Mouse (Mus musculus) kidney, adult 2 months (tissue): ENCODE data around the gene Sptbn2.

Experiments used
- CTCF ChIP-seq: fragments of 200-500 bp; conservative IDR thresholded peaks from 2 replicates; pipeline ENCODE4 v1.5.1; 2011; ENCODE audit warnings: low read depth, mild to moderate bottlenecking, control low read depth, low read length, moderate library complexity, mixed read lengths; ENCODE audit not compliant: insufficient read depth, insufficient read length
- POLR2A ChIP-seq: fragments of 200-500 bp; IDR thresholded peaks from one replicate; pipeline ENCODE4 v1.6.1; 2011; ENCODE audit warnings: low read depth, low read length, control low read depth

DNA sequence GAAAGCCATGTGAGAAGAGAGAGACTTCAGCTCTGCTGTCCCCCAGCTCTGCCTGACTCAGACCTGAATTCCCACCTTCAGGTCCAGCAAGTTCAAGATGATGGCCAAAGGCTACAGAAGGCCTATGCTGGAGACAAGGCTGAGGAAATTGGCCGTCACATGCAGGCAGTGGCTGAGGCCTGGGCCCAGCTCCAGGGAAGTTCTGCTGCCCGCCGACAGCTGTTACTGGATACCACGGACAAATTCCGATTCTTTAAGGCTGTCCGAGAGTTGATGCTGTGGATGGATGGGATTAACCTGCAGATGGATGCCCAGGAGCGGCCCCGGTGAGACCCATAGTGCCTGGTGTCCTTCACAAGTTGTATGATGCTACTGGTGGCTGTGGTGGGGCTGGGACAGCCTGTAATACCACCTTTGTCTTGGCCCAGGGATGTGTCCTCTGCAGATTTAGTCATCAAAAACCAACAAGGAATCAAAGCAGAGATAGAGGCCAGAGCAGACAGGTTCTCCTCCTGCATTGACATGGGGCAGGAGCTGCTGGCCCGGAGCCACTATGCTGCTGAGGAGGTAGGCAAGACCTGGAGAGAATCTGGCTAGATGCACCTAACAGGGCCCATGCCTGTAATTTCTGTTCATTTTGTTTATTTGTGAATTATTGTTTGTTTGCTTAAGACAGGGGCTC is 36.8 kb downstream of the Sptbn2 start:
- TF ChIP-seq CTCF (no peak), POLR2A (no peak)
